In genomic region chr12:6024111-6024510, GRCm38 (mm10) we compare ENCODE assay signal across 35 mouse cellular contexts.
"Had no signal": no experiment of that assay in that cellular context is flagged by ENCODE, and none has a peak within 500 bp of the region (broad histone marks: within the 10 kb centered on the region; RNA-seq: fewer than 3 reads in every experiment).

No protein-coding gene starts in this region.

- H3K36me3 ChIP-seq: heart, embryonic 12.5 days; heart, embryonic 13.5 days; heart, embryonic 15.5 days; hindbrain, embryonic 10.5 days; hindbrain, embryonic 12.5 days; hindbrain, embryonic 13.5 days; hindbrain, embryonic 15.5 days; intestine, embryonic 15.5 days; kidney, embryonic 15.5 days had no signal

- ATAC-seq: hindbrain, embryonic 16.5 days; hindbrain, postnatal 0 days; inflammation-experienced regulatory T-cells, adult 6 months; intestine, embryonic 15.5 days; intestine, embryonic 16.5 days; intestine, postnatal 0 days had no signal

- H3K9ac ChIP-seq: heart, embryonic 12.5 days; heart, embryonic 13.5 days; heart, embryonic 15.5 days; hindbrain, embryonic 12.5 days; hindbrain, embryonic 13.5 days; hindbrain, embryonic 14.5 days; hindbrain, embryonic 15.5 days; intestine, embryonic 15.5 days; kidney, embryonic 15.5 days had no signal

- H3K9me3 ChIP-seq: heart, embryonic 12.5 days; heart, embryonic 13.5 days; heart, embryonic 15.5 days; hindbrain, embryonic 10.5 days; hindbrain, embryonic 12.5 days; hindbrain, embryonic 13.5 days; hindbrain, embryonic 15.5 days; intestine, embryonic 15.5 days; kidney, embryonic 15.5 days had no signal

- H3K4me2 ChIP-seq: heart, embryonic 11.5 days; heart, embryonic 12.5 days; heart, embryonic 13.5 days; heart, embryonic 15.5 days; hindbrain, embryonic 12.5 days; hindbrain, embryonic 13.5 days; hindbrain, embryonic 14.5 days; hindbrain, embryonic 15.5 days; intestine, embryonic 15.5 days; kidney, embryonic 15.5 days had no signal

- H3K4me1 ChIP-seq: heart, embryonic 12.5 days; heart, embryonic 13.5 days; heart, embryonic 15.5 days; hindbrain, embryonic 10.5 days; hindbrain, embryonic 12.5 days; hindbrain, embryonic 13.5 days; hindbrain, embryonic 15.5 days; intestine, embryonic 15.5 days; kidney, embryonic 15.5 days had no signal

- H3K27me3 ChIP-seq: heart, embryonic 12.5 days; heart, embryonic 13.5 days; heart, embryonic 15.5 days; hindbrain, embryonic 12.5 days; hindbrain, embryonic 13.5 days; hindbrain, embryonic 15.5 days; intestine, embryonic 15.5 days; kidney, embryonic 15.5 days had no signal

- H3K4me3 ChIP-seq: heart, embryonic 12.5 days; heart, embryonic 13.5 days; heart, embryonic 15.5 days; hindbrain, embryonic 10.5 days; hindbrain, embryonic 12.5 days; hindbrain, embryonic 13.5 days; hindbrain, embryonic 15.5 days; intestine, embryonic 15.5 days; kidney, embryonic 15.5 days; layer of hippocampus, adult 2 months; left cerebral cortex, adult 2 months had no signal

- DNase-seq: heart, postnatal 10 days; heart, postnatal 14 days; heart, postnatal 36 days; heart, postnatal 4 days; kidney, adult 11 months; kidney, adult 18-20 months; kidney, adult 2 months; kidney, adult 8-10 months; kidney, adult 9 months; kidney, postnatal 10 days; kidney, postnatal 14 days; kidney, postnatal 25 days; kidney, postnatal 36 days; kidney, postnatal 4 days; layer of hippocampus, adult 9-11 months; layer of hippocampus, postnatal 36 days had no signal

- H3K27ac ChIP-seq: heart, embryonic 13.5 days; heart, embryonic 15.5 days; hindbrain, embryonic 10.5 days; hindbrain, embryonic 12.5 days; hindbrain, embryonic 13.5 days; hindbrain, embryonic 14.5 days; hindbrain, embryonic 15.5 days; hindbrain, postnatal 0 days; intestine, embryonic 15.5 days; kidney, embryonic 15.5 days; kidney, postnatal 0 days; layer of hippocampus, adult 2 months; left cerebral cortex, adult 2 months had no signal
